Mouse (Mus musculus) MN1 (cell line): ENCODE measurements around the gene Camta1.

Experiments
- DNase-seq: peaks from one replicate; pipeline ENCODE4 v3.0.0-alpha.2; 2016; ENCODE audit warnings: low spot score

The Camta1 gene

GRCm38 (mm10) chr4:151520103-151520502, 341.6 kb downstream of the Camta1 start:
- no peak for DNase-seq

GRCm38 (mm10) chr4:151519011-151519410, 342.7 kb downstream of the Camta1 start:
- no peak for DNase-seq

- peak; percentile 70 for DNase-seq
Measured at GRCm38 (mm10) chr4:151516998-151517799, 344.5 kb downstream of the Camta1 start.

- no peak for DNase-seq
Measured at GRCm38 (mm10) chr4:151515316-151515715, 346.4 kb downstream of the Camta1 start.

GRCm38 (mm10) chr4:151511092-151511491, 350.6 kb downstream of the Camta1 start:
- DNase-seq = no peak

- no peak for DNase-seq
Measured at GRCm38 (mm10) chr4:151510417-151510816, 351.3 kb downstream of the Camta1 start.

GRCm38 (mm10) chr4:151506701-151507100, 355.0 kb downstream of the Camta1 start:
- no peak for DNase-seq

GRCm38 (mm10) chr4:151498481-151499276, 363.0 kb downstream of the Camta1 start:
- DNase-seq = no peak

- no peak for DNase-seq
Measured at GRCm38 (mm10) chr4:151496581-151496980, 365.1 kb downstream of the Camta1 start.

GRCm38 (mm10) chr4:151495276-151495882, 366.3 kb downstream of the Camta1 start:
- DNase-seq = no peak

GRCm38 (mm10) chr4:151492786-151493185, 368.9 kb downstream of the Camta1 start:
- peak; percentile 18 for DNase-seq

- DNase-seq = no peak
Measured at GRCm38 (mm10) chr4:151483977-151484313, 377.7 kb downstream of the Camta1 start.

- DNase-seq = peak; percentile 88
Measured at GRCm38 (mm10) chr4:151483299-151483976, 378.2 kb downstream of the Camta1 start.

- DNase-seq = no peak
Measured at GRCm38 (mm10) chr4:151480928-151481327, 380.7 kb downstream of the Camta1 start.

- DNase-seq = no peak
Measured at GRCm38 (mm10) chr4:151477950-151478349, 383.7 kb downstream of the Camta1 start.

- no peak for DNase-seq
Measured at GRCm38 (mm10) chr4:151474895-151475470, 386.7 kb downstream of the Camta1 start.

- no peak for DNase-seq
Measured at GRCm38 (mm10) chr4:151471886-151472285, 389.8 kb downstream of the Camta1 start.

- DNase-seq = no peak
Measured at GRCm38 (mm10) chr4:151468381-151468780, 393.3 kb downstream of the Camta1 start.

GRCm38 (mm10) chr4:151458686-151459085, 403.0 kb downstream of the Camta1 start:
- DNase-seq = peak; percentile 9

GRCm38 (mm10) chr4:151454611-151455010, 407.1 kb downstream of the Camta1 start:
- DNase-seq = no peak

GRCm38 (mm10) chr4:151454065-151454464, 407.6 kb downstream of the Camta1 start:
- no peak for DNase-seq

- no peak for DNase-seq
Measured at GRCm38 (mm10) chr4:151451885-151452284, 409.8 kb downstream of the Camta1 start.
